Mouse (Mus musculus): ENCODE results near the gene Il31ra. TPM values are rescaled to one million over a fixed set of nuclear protein-coding genes. Genes with fewer than 3 reads are reported as not detected.

Gene Il31ra
- polyA plus RNA-seq, 1 experiment from 2014 or later: 0.22 TPM

- H3K4me2 ChIP-seq (replicated peaks; ENCODE audit: low read depth, low read length): no peak overlapping the region
- no peak overlapping the region for H3K4me3 ChIP-seq (ENCODE audit: low read depth, low read length)
- 82% methylated on average over 7 of the region's 7 CpGs for WGBS
- H3K27me3 ChIP-seq (ENCODE audit: control insufficient read depth, insufficient read depth, low read length): no peaks in the 10 kb centered on the region
- no peaks in the 10 kb centered on the region for H3K9me3 ChIP-seq (ENCODE audit: control insufficient read depth, low read depth, low read length)
- ATAC-seq (ENCODE audit: insufficient number of reproducible peaks, insufficient read depth, low FRiP score, low read depth): no peak
- H3K27ac ChIP-seq (ENCODE audit: low read length): no peak overlapping the region
- no peaks in the 10 kb centered on the region for H3K4me1 ChIP-seq (ENCODE audit: control insufficient read depth, insufficient read depth, low read length)
- peaks cover 42% of the 10 kb centered on the region for H3K36me3 ChIP-seq (ENCODE audit: control insufficient read depth, insufficient read depth, low read length)
- no peak overlapping the region for H3K9ac ChIP-seq (replicated peaks; ENCODE audit: low read depth, low read length)
Observed at GRCm38 (mm10) chr13:112479032-112479431, 115.1 kb downstream of the Il31ra start.

GRCm38 (mm10) chr13:112473757-112474755 is 120.1 kb downstream of the Il31ra start:
- H3K9ac ChIP-seq (replicated peaks; ENCODE audit: low read depth, low read length): no peak overlapping the region
- no peaks in the 10 kb centered on the region for H3K4me1 ChIP-seq (ENCODE audit: control insufficient read depth, insufficient read depth, low read length)
- 60% methylated on average over 21 of the region's 21 CpGs for WGBS
- no peak overlapping the region for H3K27ac ChIP-seq (ENCODE audit: low read length)
- ATAC-seq (ENCODE audit: insufficient number of reproducible peaks, insufficient read depth, low FRiP score, low read depth): no peak
- H3K27me3 ChIP-seq (ENCODE audit: control insufficient read depth, insufficient read depth, low read length): no peaks in the 10 kb centered on the region
- no peak overlapping the region for H3K4me3 ChIP-seq (ENCODE audit: low read depth, low read length)
- no peak overlapping the region for H3K4me2 ChIP-seq (replicated peaks; ENCODE audit: low read depth, low read length)
- H3K9me3 ChIP-seq (ENCODE audit: control insufficient read depth, low read depth, low read length): no peaks in the 10 kb centered on the region
- H3K36me3 ChIP-seq (ENCODE audit: control insufficient read depth, insufficient read depth, low read length): peaks cover 11% of the 10 kb centered on the region; the same call in 1 of the 2 replicates

- no peaks in the 10 kb centered on the region for H3K9me3 ChIP-seq (ENCODE audit: control insufficient read depth, low read depth, low read length)
- H3K9ac ChIP-seq (replicated peaks; ENCODE audit: low read depth, low read length): no peak overlapping the region
- H3K4me1 ChIP-seq (ENCODE audit: control insufficient read depth, insufficient read depth, low read length): no peaks in the 10 kb centered on the region
- no peak for ATAC-seq (ENCODE audit: insufficient number of reproducible peaks, insufficient read depth, low FRiP score, low read depth)
- no peak overlapping the region for H3K4me3 ChIP-seq (ENCODE audit: low read depth, low read length)
- H3K27ac ChIP-seq (ENCODE audit: low read length): no peak overlapping the region
- H3K36me3 ChIP-seq (ENCODE audit: control insufficient read depth, insufficient read depth, low read length): peaks cover 11% of the 10 kb centered on the region; the same call in 1 of the 2 replicates
- no peaks in the 10 kb centered on the region for H3K27me3 ChIP-seq (ENCODE audit: control insufficient read depth, insufficient read depth, low read length)
- WGBS: 85% methylated on average over 18 of the region's 19 CpGs
- H3K4me2 ChIP-seq (replicated peaks; ENCODE audit: low read depth, low read length): no peak overlapping the region
Observed at GRCm38 (mm10) chr13:112472401-112473023, 121.6 kb downstream of the Il31ra start.

GRCm38 (mm10) chr13:112471201-112471600 is 123.0 kb downstream of the Il31ra start:
- Histone ChIP-seq H3K27me3 (ENCODE audit: control insufficient read depth, insufficient read depth, low read length) (no peaks in the 10 kb centered on the region), H3K27ac (ENCODE audit: low read length) (no peak overlapping the region), H3K9me3 (ENCODE audit: control insufficient read depth, low read depth, low read length) (no peaks in the 10 kb centered on the region), H3K4me2 (replicated peaks; ENCODE audit: low read depth, low read length) (no peak overlapping the region), H3K4me3 (ENCODE audit: low read depth, low read length) (no peak overlapping the region), H3K36me3 (ENCODE audit: control insufficient read depth, insufficient read depth, low read length) (peaks cover 8% of the 10 kb centered on the region; the same call in 1 of the 2 replicates), H3K4me1 (ENCODE audit: control insufficient read depth, insufficient read depth, low read length) (peaks cover 5% of the 10 kb centered on the region; the same call in 1 of the 2 replicates), H3K9ac (replicated peaks; ENCODE audit: low read depth, low read length) (no peak overlapping the region)
- 88% methylated on average over 9 of the region's 9 CpGs for WGBS
- no peak for ATAC-seq (ENCODE audit: insufficient number of reproducible peaks, insufficient read depth, low FRiP score, low read depth)

Other genes starting within 250 kb of the Il31ra start
- 48.8 and 49.5 TPM in 2 replicates for gene Il6st, start 130.3 kb downstream of the Il31ra start, polyA plus RNA-seq (2014; fragmentation: Nextera tagmentation; extraction: Ambion mirVana)
- gene Ddx4, start 58.1 kb upstream of the Il31ra start, polyA plus RNA-seq (2014; fragmentation: Nextera tagmentation; extraction: Ambion mirVana): 0.49 and 1.7 TPM in 2 replicates
- 15.2 and 18.1 TPM in 2 replicates for gene Slc38a9, start 66.4 kb upstream of the Il31ra start, polyA plus RNA-seq (2014; fragmentation: Nextera tagmentation; extraction: Ambion mirVana)
- 97.1 and 98.9 TPM in 2 replicates for gene Plpp1, start 206.4 kb upstream of the Il31ra start, polyA plus RNA-seq (2014; fragmentation: Nextera tagmentation; extraction: Ambion mirVana)

All from stomach, embryonic 14.5 days (tissue).